Comparison of ENCODE assay signal across 20 mouse cellular contexts in genomic region chr1:187759536-187759935, GRCm38 (mm10).
DNase-seq lines count a peak whose midpoint lies in the region; ATAC-seq and TF ChIP-seq lines count a peak whose summit lies in the region.
"Had no signal": no experiment of that assay in that cellular context is flagged by ENCODE, and none has a peak within 500 bp of the region (broad histone marks: within the 10 kb centered on the region; RNA-seq: fewer than 3 reads in every experiment).

No protein-coding gene starts in this region.

- no peak overlapping the region for H3K4me2 ChIP-seq in intestine, embryonic 14.5 days (ENCODE audit: low read length)
- H3K4me2 ChIP-seq in intestine, embryonic 16.5 days (ENCODE audit: low read depth, low read length) = no peak overlapping the region
- H3K4me2 ChIP-seq in kidney, postnatal 0 days (ENCODE audit: low read length) = no peak overlapping the region
- no peak overlapping the region for H3K4me2 ChIP-seq in liver, postnatal 0 days (ENCODE audit: low read depth, low read length)
- H3K4me2 ChIP-seq: hindbrain, embryonic 13.5 days; limb, embryonic 13.5 days; midbrain, embryonic 12.5 days had no signal

- no peak overlapping the region for H3K4me3 ChIP-seq in intestine, embryonic 14.5 days (ENCODE audit: low read depth, low read length)
- H3K4me3 ChIP-seq in intestine, embryonic 16.5 days (ENCODE audit: low read length) = no peak overlapping the region
- H3K4me3 ChIP-seq in kidney, adult 2 months (ENCODE audit: insufficient read depth, low read depth, low read length) = no peak overlapping the region
- no peak overlapping the region for H3K4me3 ChIP-seq in kidney, postnatal 0 days (replicated peaks; ENCODE audit: low read depth, low read length)
- H3K4me3 ChIP-seq in liver, postnatal 0 days (ENCODE audit: low read depth, low read length) = no peak overlapping the region
- H3K4me3 ChIP-seq: heart, adult 2 months; hindbrain, embryonic 13.5 days; limb, embryonic 13.5 days; midbrain, embryonic 12.5 days had no signal

- WGBS in intestine, embryonic 14.5 days = 64% methylated on average over 3 of the region's 3 CpGs
- WGBS in intestine, embryonic 16.5 days = 66% methylated on average over 3 of the region's 3 CpGs
- WGBS in kidney, adult 2 months = 30% methylated on average over 3 of the region's 3 CpGs
- 61% methylated on average over 3 of the region's 3 CpGs for WGBS in kidney, postnatal 0 days
- WGBS in liver, postnatal 0 days (ENCODE audit: insufficient replicate concordance) = 52% methylated on average over 3 of the region's 3 CpGs

- no peaks in the 10 kb centered on the region for H3K9me3 ChIP-seq in intestine, embryonic 14.5 days (ENCODE audit: control insufficient read depth, low read length)
- H3K9me3 ChIP-seq in intestine, embryonic 16.5 days (ENCODE audit: control insufficient read depth, low read length) = no peaks in the 10 kb centered on the region
- no peaks in the 10 kb centered on the region for H3K9me3 ChIP-seq in kidney, postnatal 0 days (replicated peaks; ENCODE audit: low read length)
- H3K9me3 ChIP-seq in liver, postnatal 0 days (ENCODE audit: low read length) = no peaks in the 10 kb centered on the region
- H3K9me3 ChIP-seq: hindbrain, embryonic 13.5 days; limb, embryonic 13.5 days; midbrain, embryonic 12.5 days had no signal

- no peak for TF ChIP-seq EP300 in liver, postnatal 0 days (IDR thresholded peaks at IDR 0.05; ENCODE audit: low read depth)

- TF ChIP-seq POLR2A in kidney, adult 2 months (IDR thresholded peaks at IDR 0.05; ENCODE audit: low read depth, low read length) = no peak

- no peak overlapping the region for H3K27ac ChIP-seq in intestine, embryonic 14.5 days (ENCODE audit: low read depth)
- no peak overlapping the region for H3K27ac ChIP-seq in intestine, embryonic 16.5 days (ENCODE audit: low read length)
- peak overlapping the region; percentile 94 for H3K27ac ChIP-seq in kidney, adult 2 months (ENCODE audit: insufficient read depth, low read depth, low read length)
- H3K27ac ChIP-seq in kidney, postnatal 0 days = no peak overlapping the region
- H3K27ac ChIP-seq in liver, postnatal 0 days (ENCODE audit: low read depth) = peak overlapping the region; percentile 31; the same call in 1 of the 2 replicates
- H3K27ac ChIP-seq: heart, adult 2 months; hindbrain, embryonic 13.5 days; limb, embryonic 13.5 days; midbrain, embryonic 12.5 days had no signal

- H3K9ac ChIP-seq in intestine, embryonic 14.5 days (ENCODE audit: low read length) = no peak overlapping the region
- H3K9ac ChIP-seq in intestine, embryonic 16.5 days (ENCODE audit: low read depth, low read length) = no peak overlapping the region
- no peak overlapping the region for H3K9ac ChIP-seq in kidney, postnatal 0 days (ENCODE audit: low read depth, low read length)
- H3K9ac ChIP-seq in liver, postnatal 0 days (replicated peaks) = no peak overlapping the region
- H3K9ac ChIP-seq: hindbrain, embryonic 13.5 days; limb, embryonic 13.5 days; midbrain, embryonic 12.5 days had no signal

- no peaks in the 10 kb centered on the region for H3K36me3 ChIP-seq in intestine, embryonic 14.5 days (ENCODE audit: control insufficient read depth, insufficient read depth, low read length)
- H3K36me3 ChIP-seq in intestine, embryonic 16.5 days (ENCODE audit: control insufficient read depth, insufficient read depth, low read length) = no peaks in the 10 kb centered on the region
- H3K36me3 ChIP-seq in kidney, adult 2 months (ENCODE audit: control insufficient read depth, insufficient read depth, low read length) = no peaks in the 10 kb centered on the region
- H3K36me3 ChIP-seq in kidney, postnatal 0 days (ENCODE audit: insufficient read depth, low read length) = no peaks in the 10 kb centered on the region
- no peaks in the 10 kb centered on the region for H3K36me3 ChIP-seq in liver, postnatal 0 days (replicated peaks; ENCODE audit: insufficient read depth, low read length)
- H3K36me3 ChIP-seq: hindbrain, embryonic 13.5 days; limb, embryonic 13.5 days; midbrain, embryonic 12.5 days had no signal

- 0 out of 2 replicates have a peak, but pooled peaks have one; percentile 27 for ATAC-seq in intestine, embryonic 14.5 days (replicated peaks; ENCODE audit: low FRiP score, low TSS enrichment, low read depth)
- no peak for ATAC-seq in intestine, embryonic 16.5 days
- peak; percentile 31; the same call in 1 of the 2 replicates for ATAC-seq in kidney, postnatal 0 days (replicated peaks; ENCODE audit: low FRiP score, low read depth)
- ATAC-seq in liver, postnatal 0 days = peak; percentile 43; the same call in 1 of the 2 replicates
- ATAC-seq in megakaryocyte-erythroid progenitor cell, adult 5-6 weeks (replicated peaks; ENCODE audit: low FRiP score, low TSS enrichment, poor library complexity, severe bottlenecking) = no peak
- ATAC-seq: forebrain, embryonic 14.5 days had no signal

- no peaks in the 10 kb centered on the region for H3K4me1 ChIP-seq in intestine, embryonic 14.5 days (replicated peaks; ENCODE audit: control insufficient read depth, insufficient read depth, low read length)
- no peaks in the 10 kb centered on the region for H3K4me1 ChIP-seq in intestine, embryonic 16.5 days (ENCODE audit: control insufficient read depth, insufficient read depth, low read length)
- peaks cover 50% of the 10 kb centered on the region for H3K4me1 ChIP-seq in kidney, adult 2 months (ENCODE audit: control insufficient read depth, insufficient read depth, low read length)
- H3K4me1 ChIP-seq in kidney, postnatal 0 days (replicated peaks; ENCODE audit: insufficient read depth, low read length) = 0 out of 2 replicates have a peak, but pooled peaks cover 7% of the 10 kb centered on the region
- peaks cover 2% of the 10 kb centered on the region for H3K4me1 ChIP-seq in liver, postnatal 0 days (ENCODE audit: insufficient read depth)
- H3K4me1 ChIP-seq: limb, embryonic 13.5 days had no signal

- H3K27me3 ChIP-seq in intestine, embryonic 14.5 days (replicated peaks; ENCODE audit: control insufficient read depth, insufficient read depth, low read length) = no peaks in the 10 kb centered on the region
- H3K27me3 ChIP-seq in intestine, embryonic 16.5 days (replicated peaks; ENCODE audit: control insufficient read depth, insufficient read depth, low read length) = no peaks in the 10 kb centered on the region
- no peaks in the 10 kb centered on the region for H3K27me3 ChIP-seq in kidney, adult 2 months (replicated peaks; ENCODE audit: control insufficient read depth, insufficient read depth, low read length)
- H3K27me3 ChIP-seq in kidney, postnatal 0 days (ENCODE audit: insufficient read depth, low read length) = no peaks in the 10 kb centered on the region
- no peaks in the 10 kb centered on the region for H3K27me3 ChIP-seq in liver, postnatal 0 days (ENCODE audit: insufficient read depth, low read length)
- H3K27me3 ChIP-seq: hindbrain, embryonic 13.5 days; limb, embryonic 13.5 days; midbrain, embryonic 12.5 days had no signal

- no peak for DNase-seq in intestine, embryonic 14.5 days (ENCODE audit: low spot score)
- peak; percentile 84 for DNase-seq in kidney, adult 2 months
- DNase-seq in kidney, postnatal 0 days (ENCODE audit: low spot score) = no peak
- no peak for DNase-seq in liver, postnatal 0 days
- DNase-seq in c-Kit-positive CD71-positive TER-119-positive erythroid progenitor cells, embryonic 14.5 days (ENCODE audit: low spot score) = no peak
- DNase-seq: adrenal gland, postnatal 14 days; cerebellum, adult 8-10 months; cerebellum, postnatal 36 days; gastrocnemius, postnatal 10 days; heart, adult 2 months; lung, adult 18-20 months; lung, postnatal 10 days; thymus, adult 18-20 months; thymus, postnatal 36 days had no signal

- no peak for TF ChIP-seq CTCF in kidney, adult 2 months (conservative IDR thresholded peaks at IDR 0.05; ENCODE audit: insufficient read depth, insufficient read length, low read depth, low read length)
- TF ChIP-seq CTCF in kidney, postnatal 0 days (IDR thresholded peaks at IDR 0.05; ENCODE audit: low read depth) = no peak
- no peak for TF ChIP-seq CTCF in liver, postnatal 0 days (IDR thresholded peaks at IDR 0.05; ENCODE audit: low read depth)

Comparison
In these comparisons a context has a peak if more than half of its experiments do, and no peak if none do; other contexts are left out.
1. ATAC-seq: peak in intestine, embryonic 14.5 days (single experiment), kidney, postnatal 0 days (single experiment) and liver, postnatal 0 days (single experiment); none in intestine, embryonic 16.5 days (single experiment) and megakaryocyte-erythroid progenitor cell, adult 5-6 weeks (single experiment).
2. H3K27ac ChIP-seq: peak in kidney, adult 2 months (single experiment) and liver, postnatal 0 days (single experiment); none in intestine, embryonic 14.5 days (single experiment), intestine, embryonic 16.5 days (single experiment) and kidney, postnatal 0 days (single experiment).